Mouse (Mus musculus) limb, embryonic 13.5 days (tissue): ENCODE measurements at regions not wholly inside any gene's neighbourhood (a gene's known extent, or its start where the extent isn't known, plus 50 kb on each side); places are given as distances from the start of the nearest gene placed in this dataset.

Source experiments
- ATAC-seq: fragments of 200-750 bp; cut with Nextera tagmentation; 2 replicates; pipeline ENCODE4 v1.8.0; 2017; ENCODE audit warnings: low read depth, moderate number of reproducible peaks, moderate TSS enrichment; ENCODE audit not compliant: low FRiP score
- H3K27ac ChIP-seq: fragments of 300-500 bp; sonication (generic); 2 replicates; pipeline ENCODE4 v1.5.1; 2015; ENCODE audit warnings: inconsistent platforms, mild to moderate bottlenecking, moderate library complexity
- H3K27me3 ChIP-seq: fragments of 300-500 bp; sonication (generic); 2 replicates; pipeline ENCODE4 v1.6.1; 2015; ENCODE audit warnings: mild to moderate bottlenecking, inconsistent platforms
- H3K36me3 ChIP-seq: fragments of 300-500 bp; sonication (generic); 2 replicates; pipeline ENCODE4 v1.6.1; 2015; ENCODE audit warnings: inconsistent platforms, mild to moderate bottlenecking, moderate library complexity
- H3K4me1 ChIP-seq: fragments of 300-500 bp; sonication (generic); 2 replicates; pipeline ENCODE4 v1.6.1; 2015; ENCODE audit warnings: inconsistent platforms
- H3K4me2 ChIP-seq: fragments of 300-500 bp; sonication (generic); replicated peaks from 2 replicates; pipeline ENCODE4 v1.6.1; 2015; ENCODE audit warnings: inconsistent platforms, mild to moderate bottlenecking, moderate library complexity
- H3K4me3 ChIP-seq: fragments of 300-500 bp; sonication (generic); 2 replicates; pipeline ENCODE4 v1.5.1; 2015; ENCODE audit warnings: moderate library complexity, mild to moderate bottlenecking, inconsistent platforms
- H3K9ac ChIP-seq: fragments of 300-500 bp; sonication (generic); 2 replicates; pipeline ENCODE4 v1.6.1; 2015; ENCODE audit warnings: mild to moderate bottlenecking, inconsistent platforms
- H3K9me3 ChIP-seq: fragments of 300-500 bp; sonication (generic); 2 replicates; pipeline ENCODE4 v1.6.1; 2016; ENCODE audit warnings: inconsistent platforms
- WGBS: fragments of 180-500 bp; shearing (Covaris S2); methylation state at CpG from one replicate; pipeline ENCODE4 v1.1.7; 2015; 5-methylcytosine and 5-hydroxymethylcytosine counted together

DNA sequence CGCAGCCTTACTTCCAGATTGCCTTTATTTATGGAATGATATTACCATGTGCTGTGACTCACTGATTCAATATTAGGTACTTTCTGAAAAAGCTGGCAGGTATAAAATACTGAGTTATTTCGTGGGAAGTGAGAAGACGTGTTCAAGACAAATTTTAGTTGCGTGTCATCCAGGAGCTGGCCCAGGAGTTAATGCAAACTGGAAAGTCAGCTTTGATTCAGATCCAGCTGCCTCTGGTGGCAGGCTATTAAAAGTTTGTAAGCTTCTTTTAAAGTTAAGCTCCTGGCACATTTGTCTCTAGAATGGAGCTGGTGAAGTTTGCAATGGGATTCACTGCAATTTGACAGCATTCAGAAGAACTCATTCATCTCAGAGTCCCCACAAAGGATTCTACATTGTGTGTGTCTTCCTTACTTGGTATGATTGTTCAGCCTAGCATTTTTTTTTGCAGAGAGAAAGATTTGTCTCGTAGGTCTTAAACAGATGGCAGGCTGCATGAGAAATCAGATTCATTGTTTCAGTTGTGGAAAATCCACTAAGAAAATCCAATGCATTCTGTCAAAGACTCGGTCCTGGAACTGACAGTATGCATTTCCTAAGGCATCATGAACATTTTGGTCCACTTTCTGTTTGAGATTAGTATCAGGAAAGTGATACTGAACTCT lies 599.1 kb downstream of the Gm19410 start:
- no peak for ATAC-seq
- 62% methylated on average over 6 of the region's 6 CpGs for WGBS

DNA sequence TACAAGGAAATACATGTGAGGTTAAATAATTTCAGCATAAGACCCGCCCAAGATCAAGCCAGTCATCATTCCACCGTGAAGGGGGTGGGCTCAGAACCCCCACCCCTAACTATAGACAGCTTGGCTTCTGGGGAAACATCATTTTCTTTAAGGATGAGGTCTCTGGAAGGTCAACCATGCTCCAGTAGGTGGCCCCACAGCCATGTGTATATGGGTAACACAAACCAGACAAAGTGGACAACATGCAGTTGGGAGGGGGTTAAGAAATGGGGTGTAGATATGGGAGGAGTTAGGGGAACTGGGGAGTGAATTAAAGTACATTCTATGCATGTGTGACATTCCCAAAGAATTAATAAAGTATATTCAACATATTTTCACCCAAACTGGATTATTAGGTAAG lies 600.4 kb downstream of the Gm19410 start:
- no peak overlapping the region for H3K27ac ChIP-seq
- no peak overlapping the region for H3K4me3 ChIP-seq
- H3K9me3 ChIP-seq: no peaks in the 10 kb centered on the region
- no peak overlapping the region for H3K4me2 ChIP-seq
- H3K36me3 ChIP-seq: no peaks in the 10 kb centered on the region
- no peak for ATAC-seq
- H3K4me1 ChIP-seq: 0 out of 2 replicates have a peak, but pooled peaks cover 6% of the 10 kb centered on the region
- 67% methylated on average over 2 of the region's 2 CpGs for WGBS
- H3K9ac ChIP-seq: no peak overlapping the region
- no peaks in the 10 kb centered on the region for H3K27me3 ChIP-seq

More for the DNA sequence above, 599.1 kb downstream of the Gm19410 start:
- H3K27me3 ChIP-seq: no peaks in the 10 kb centered on the region
- no peak overlapping the region for H3K4me3 ChIP-seq
- no peaks in the 10 kb centered on the region for H3K36me3 ChIP-seq
- H3K9me3 ChIP-seq: no peaks in the 10 kb centered on the region
- 0 out of 2 replicates have a peak, but pooled peaks cover 6% of the 10 kb centered on the region for H3K4me1 ChIP-seq
- no peak overlapping the region for H3K9ac ChIP-seq
- H3K27ac ChIP-seq: no peak overlapping the region
- H3K4me2 ChIP-seq: no peak overlapping the region

DNA sequence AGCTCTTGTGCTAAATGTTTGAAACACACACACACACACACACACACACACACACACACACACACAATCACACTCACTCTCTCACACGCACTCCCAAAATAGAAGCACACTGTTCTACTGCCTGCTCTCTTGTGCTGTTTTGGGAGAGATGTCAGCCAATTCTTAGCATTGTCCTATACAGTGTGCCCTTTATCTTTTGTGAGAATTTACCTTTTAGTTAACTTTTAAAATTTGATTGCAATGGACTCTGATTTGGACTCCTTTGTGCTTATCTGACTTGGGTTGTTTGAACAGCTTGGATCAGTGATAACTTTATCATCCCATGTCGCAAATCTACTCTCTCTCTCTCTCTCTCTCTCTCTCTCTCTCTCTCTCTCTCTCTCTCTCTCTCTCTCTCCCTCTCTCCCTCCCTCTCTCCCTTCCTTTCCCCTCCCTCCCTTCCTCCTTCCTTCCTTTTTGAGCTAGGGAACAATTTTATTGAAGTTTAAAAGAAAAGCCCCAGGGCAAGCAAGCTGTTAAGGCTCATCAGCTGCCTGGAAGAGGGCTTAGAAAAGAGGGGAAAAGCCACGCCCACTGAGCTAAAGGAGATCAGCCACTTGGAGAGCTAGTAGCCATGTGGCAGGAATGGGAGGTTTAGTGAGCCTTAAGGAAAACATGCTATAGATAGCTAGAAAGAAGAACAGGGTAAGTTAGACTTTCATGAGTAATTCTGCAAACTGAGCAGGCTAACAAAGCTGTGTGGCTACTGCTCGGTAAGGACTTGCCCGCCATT lies 611.2 kb downstream of the Gm19410 start:
- Histone ChIP-seq H3K4me2 (no peak overlapping the region), H3K4me1 (peaks cover 8% of the 10 kb centered on the region; the same call in 1 of the 2 replicates), H3K27ac (no peak overlapping the region), H3K9me3 (no peaks in the 10 kb centered on the region), H3K36me3 (no peaks in the 10 kb centered on the region), H3K27me3 (no peaks in the 10 kb centered on the region), H3K4me3 (no peak overlapping the region), H3K9ac (no peak overlapping the region)
- WGBS: 62% methylated on average over 5 of the region's 5 CpGs
- no peak for ATAC-seq

DNA sequence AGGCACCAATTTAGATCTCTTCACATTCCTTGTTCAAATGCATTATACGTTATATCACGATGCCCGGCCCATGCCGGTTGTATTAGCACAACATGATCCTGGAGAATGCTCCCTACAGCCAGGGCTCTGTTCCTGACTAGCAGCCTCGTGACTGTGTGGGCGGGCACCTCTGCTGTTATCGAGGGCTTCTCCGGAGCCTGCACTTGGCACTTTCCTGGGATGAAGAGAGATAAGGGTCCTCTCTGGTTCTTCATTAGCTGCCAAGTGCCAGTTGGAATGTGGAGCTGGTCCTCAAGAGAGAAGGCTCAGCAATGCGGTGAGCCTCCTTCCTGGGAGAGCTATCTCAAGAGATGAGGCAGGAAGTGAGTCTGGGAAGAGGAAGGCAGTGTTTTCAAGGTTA lies 598.9 kb upstream of the AI429214 start:
- H3K9ac ChIP-seq: no peak overlapping the region
- H3K4me2 ChIP-seq: no peak overlapping the region
- H3K27ac ChIP-seq: no peak overlapping the region
- ATAC-seq: no peak
- no peaks in the 10 kb centered on the region for H3K4me1 ChIP-seq
- no peaks in the 10 kb centered on the region for H3K27me3 ChIP-seq
- H3K4me3 ChIP-seq: no peak overlapping the region
- no peaks in the 10 kb centered on the region for H3K36me3 ChIP-seq
- 82% methylated on average over 9 of the region's 9 CpGs for WGBS
- H3K9me3 ChIP-seq: no peaks in the 10 kb centered on the region

DNA sequence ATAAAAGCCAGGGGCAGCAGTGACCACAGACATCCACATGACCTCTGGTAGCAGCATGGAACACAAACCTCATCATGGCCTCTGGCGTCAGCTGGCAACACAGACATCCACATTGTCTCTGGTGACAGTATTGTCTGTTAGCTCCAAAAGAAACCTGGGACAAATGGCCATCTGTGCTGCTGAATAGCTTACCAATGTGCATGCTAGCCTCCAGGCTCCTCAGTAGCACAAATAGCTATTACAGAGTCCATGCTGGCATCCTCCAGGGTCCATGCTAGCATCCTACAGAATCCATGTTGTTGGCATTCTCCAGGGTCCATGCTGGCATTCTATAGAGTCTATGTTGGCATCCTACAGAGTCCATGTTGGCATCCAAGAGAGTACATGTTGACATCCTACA lies 596.9 kb upstream of the AI429214 start:
- no peak overlapping the region for H3K27ac ChIP-seq
- no peak overlapping the region for H3K9ac ChIP-seq
- no peaks in the 10 kb centered on the region for H3K27me3 ChIP-seq
- WGBS: 75% methylated on average over 1 of the region's 1 CpGs
- no peaks in the 10 kb centered on the region for H3K9me3 ChIP-seq
- no peaks in the 10 kb centered on the region for H3K4me1 ChIP-seq
- H3K4me2 ChIP-seq: no peak overlapping the region
- H3K4me3 ChIP-seq: no peak overlapping the region
- H3K36me3 ChIP-seq: no peaks in the 10 kb centered on the region
- ATAC-seq: no peak

DNA sequence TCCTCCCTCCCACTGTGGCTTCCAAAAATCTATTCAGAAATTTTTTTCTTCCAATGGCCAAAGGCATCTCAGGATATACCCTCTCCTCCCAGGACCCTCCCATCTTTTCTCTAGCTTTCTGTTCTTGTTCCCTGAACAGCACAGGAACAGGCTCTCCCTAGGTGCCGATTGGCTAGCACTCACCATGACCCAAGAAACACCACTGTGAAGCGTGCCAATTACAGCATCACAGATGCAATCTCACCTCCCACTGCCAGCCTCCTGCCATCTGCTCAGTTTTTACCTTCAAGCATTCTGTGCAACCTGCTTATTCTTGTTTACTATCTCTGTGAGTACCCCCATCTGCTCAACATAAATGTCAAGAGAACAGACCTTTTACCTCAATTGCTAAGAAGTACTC lies 586.7 kb upstream of the AI429214 start:
- no peak overlapping the region for H3K4me2 ChIP-seq
- no peaks in the 10 kb centered on the region for H3K36me3 ChIP-seq
- H3K27ac ChIP-seq: no peak overlapping the region
- ATAC-seq: no peak
- H3K27me3 ChIP-seq: no peaks in the 10 kb centered on the region
- no peaks in the 10 kb centered on the region for H3K9me3 ChIP-seq
- no peak overlapping the region for H3K4me3 ChIP-seq
- WGBS: 84% methylated on average over 2 of the region's 2 CpGs
- no peak overlapping the region for H3K9ac ChIP-seq
- H3K4me1 ChIP-seq: no peaks in the 10 kb centered on the region
